Mouse (Mus musculus): ENCODE measurements around the gene Bcar3. TPM values are rescaled to one million over a fixed set of nuclear protein-coding genes. Genes with fewer than 3 reads are reported as not detected.

Bcar3 gene
- polyA plus RNA-seq, 1 experiment from 2014 or later = 14.0 TPM

DNA sequence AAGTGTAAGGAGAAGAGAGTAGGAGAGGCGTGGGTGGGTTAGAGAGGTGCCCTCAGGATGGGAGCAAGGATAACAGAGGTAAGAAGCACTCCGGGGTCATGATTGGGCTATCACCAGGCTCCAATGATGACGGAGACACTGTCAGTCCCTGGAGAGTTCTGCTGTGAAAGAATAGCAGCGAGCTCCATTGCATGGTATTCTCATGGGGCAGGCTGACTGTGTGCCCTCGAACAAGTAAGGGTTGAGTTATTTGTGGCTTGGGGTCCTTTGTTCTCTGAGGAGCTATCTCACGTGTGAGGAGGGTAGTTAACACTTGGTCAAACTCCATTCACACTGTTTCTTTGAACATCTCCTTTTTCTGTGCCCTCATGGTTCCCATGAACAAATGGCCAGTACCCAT is 113.8 kb downstream of the Bcar3 start:
- DNase-seq = no peak
- no peak overlapping the region for H3K4me2 ChIP-seq
- no peaks in the 10 kb centered on the region for H3K27me3 ChIP-seq (ENCODE audit: insufficient read depth, low read length)
- 82% methylated on average over 6 of the region's 6 CpGs for WGBS
- H3K27ac ChIP-seq (ENCODE audit: low read depth) = no peak overlapping the region
- H3K36me3 ChIP-seq (ENCODE audit: insufficient read depth) = no peaks in the 10 kb centered on the region
- no peak for ATAC-seq (ENCODE audit: insufficient read depth)
- no peak overlapping the region for H3K9ac ChIP-seq
- H3K4me1 ChIP-seq (ENCODE audit: insufficient read depth) = peaks cover 7% of the 10 kb centered on the region; the same call in 1 of the 2 replicates
- no peak overlapping the region for H3K4me3 ChIP-seq (ENCODE audit: low read depth, low read length)
- TF ChIP-seq CTCF (IDR thresholded peaks at IDR 0.05; ENCODE audit: low read depth) = no peak
- no peaks in the 10 kb centered on the region for H3K9me3 ChIP-seq (ENCODE audit: low read depth, low read length)

DNA sequence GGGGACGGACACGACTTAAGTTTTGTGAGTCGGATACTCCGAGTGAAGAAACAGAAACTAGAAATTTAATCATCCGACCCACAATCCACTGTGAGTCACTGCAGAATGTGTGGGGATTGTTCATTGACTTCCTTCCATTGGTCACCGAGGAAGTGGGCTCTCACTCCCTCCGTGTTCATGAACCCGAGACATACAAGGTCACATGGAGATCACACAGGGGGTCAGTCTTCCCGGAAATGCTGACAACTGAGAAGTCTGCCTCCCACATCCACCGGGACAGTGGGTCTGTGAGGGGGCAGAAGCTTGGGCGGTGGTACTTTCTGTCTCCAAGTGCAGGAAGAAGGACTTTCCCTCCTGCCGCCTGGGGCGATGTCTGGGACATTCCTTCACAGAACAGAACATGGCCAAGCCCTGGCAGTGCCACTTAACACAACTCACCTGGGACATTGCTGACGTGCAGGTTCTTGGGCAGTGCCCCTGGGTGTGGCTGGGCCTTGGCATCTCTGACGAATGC is 114.9 kb downstream of the Bcar3 start:
- 66% methylated on average over 15 of the region's 15 CpGs for WGBS
- H3K9me3 ChIP-seq (ENCODE audit: low read depth, low read length) = no peaks in the 10 kb centered on the region

DNA sequence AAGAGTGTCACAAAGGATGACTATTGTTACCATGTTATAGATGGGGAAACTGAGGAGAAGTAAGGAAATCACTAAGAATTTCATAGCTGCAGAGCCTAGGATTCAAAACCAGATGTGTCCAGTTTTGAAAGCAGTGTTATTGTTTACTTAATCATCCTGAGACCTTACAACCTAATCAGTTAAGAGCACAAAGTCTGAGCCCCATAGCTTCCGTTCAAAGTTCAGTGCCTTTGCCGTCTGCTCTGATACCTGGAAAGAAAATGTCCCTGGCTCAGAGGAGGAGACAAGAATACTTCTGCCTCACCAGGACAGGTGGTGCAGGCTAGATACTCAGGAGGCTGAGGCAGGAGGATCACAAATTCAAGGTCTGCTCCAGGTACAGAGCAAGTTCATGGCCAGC is 117.7 kb downstream of the Bcar3 start:
- Histone ChIP-seq H3K36me3 (ENCODE audit: insufficient read depth) (no peaks in the 10 kb centered on the region), H3K9ac (no peak overlapping the region), H3K27ac (ENCODE audit: low read depth) (no peak overlapping the region), H3K4me2 (no peak overlapping the region), H3K4me3 (ENCODE audit: low read depth, low read length) (no peak overlapping the region), H3K4me1 (ENCODE audit: insufficient read depth) (peaks cover 8% of the 10 kb centered on the region; the same call in 1 of the 2 replicates), H3K27me3 (ENCODE audit: insufficient read depth, low read length) (no peaks in the 10 kb centered on the region), H3K9me3 (ENCODE audit: low read depth, low read length) (no peaks in the 10 kb centered on the region)
- TF ChIP-seq CTCF (IDR thresholded peaks at IDR 0.05; ENCODE audit: low read depth) = no peak
- ATAC-seq (ENCODE audit: insufficient read depth) (no peak), DNase-seq (no peak)
- 67% methylated on average over 2 of the region's 2 CpGs for WGBS

More for the DNA sequence above, 114.9 kb downstream of the Bcar3 start:
- H3K9ac ChIP-seq = no peak overlapping the region
- no peak overlapping the region for H3K27ac ChIP-seq (ENCODE audit: low read depth)
- H3K4me1 ChIP-seq (ENCODE audit: insufficient read depth) = peaks cover 9% of the 10 kb centered on the region
- H3K4me2 ChIP-seq = no peak overlapping the region
- no peak overlapping the region for H3K4me3 ChIP-seq (ENCODE audit: low read depth, low read length)
- H3K27me3 ChIP-seq (ENCODE audit: insufficient read depth, low read length) = no peaks in the 10 kb centered on the region
- H3K36me3 ChIP-seq (ENCODE audit: insufficient read depth) = no peaks in the 10 kb centered on the region
- DNase-seq = no peak
- ATAC-seq (ENCODE audit: insufficient read depth) = no peak
- TF ChIP-seq CTCF (IDR thresholded peaks at IDR 0.05; ENCODE audit: low read depth) = no peak

DNA sequence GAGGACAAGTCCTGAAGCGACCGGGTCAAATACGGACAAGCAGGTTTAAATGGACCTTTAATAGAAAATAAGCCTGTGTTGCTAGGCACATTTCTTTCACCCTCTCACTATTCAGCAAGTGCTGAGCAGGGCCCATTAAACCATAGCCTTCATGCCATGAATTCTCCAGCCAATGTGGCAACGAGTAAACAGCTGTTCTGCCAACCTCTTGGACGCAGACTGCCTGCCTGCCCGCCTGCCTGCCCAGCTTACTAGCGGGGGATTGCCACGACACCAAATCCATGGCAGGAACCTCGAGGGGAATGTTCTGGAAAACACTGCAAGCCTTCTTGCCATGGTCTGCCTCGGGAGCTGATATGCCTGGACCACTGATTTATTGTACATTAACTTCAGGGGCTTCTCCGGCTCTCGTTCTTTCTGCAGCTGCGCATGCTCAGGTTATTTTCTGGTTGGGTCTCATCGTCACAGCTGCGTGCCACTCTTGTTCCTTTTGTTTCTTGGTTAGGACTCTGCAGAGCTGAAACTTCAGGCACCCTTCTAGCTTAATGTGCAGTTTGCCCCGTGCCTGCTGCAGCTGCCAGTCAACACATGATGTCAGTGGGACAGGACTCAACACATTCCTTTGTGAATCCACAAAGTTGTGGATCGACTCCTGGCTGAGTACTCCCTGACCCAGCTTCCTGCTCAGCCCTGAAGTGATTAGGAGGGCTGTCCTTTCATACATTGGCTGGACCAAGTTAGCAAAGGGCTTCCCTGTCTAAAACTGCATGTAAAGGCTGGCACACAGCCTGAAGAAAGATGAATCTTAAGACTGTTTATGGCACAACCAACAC is 120.0 kb downstream of the Bcar3 start:
- peak overlapping the region; percentile 48 for H3K4me2 ChIP-seq
- no peak for TF ChIP-seq CTCF (IDR thresholded peaks at IDR 0.05; ENCODE audit: low read depth)
- WGBS = 29% methylated on average over 17 of the region's 17 CpGs
- DNase-seq (peak; percentile 21), ATAC-seq (ENCODE audit: insufficient read depth) (peak; percentile 60; the same call in 1 of the 2 replicates)
- H3K27me3 ChIP-seq (ENCODE audit: insufficient read depth, low read length) = no peaks in the 10 kb centered on the region
- no peak overlapping the region for H3K27ac ChIP-seq (ENCODE audit: low read depth)
- no peaks in the 10 kb centered on the region for H3K9me3 ChIP-seq (ENCODE audit: low read depth, low read length)
- H3K36me3 ChIP-seq (ENCODE audit: insufficient read depth) = no peaks in the 10 kb centered on the region
- H3K9ac ChIP-seq = no peak overlapping the region
- H3K4me3 ChIP-seq (ENCODE audit: low read depth, low read length) = no peak overlapping the region
- peaks cover 8% of the 10 kb centered on the region; the same call in 1 of the 2 replicates for H3K4me1 ChIP-seq (ENCODE audit: insufficient read depth)

DNA sequence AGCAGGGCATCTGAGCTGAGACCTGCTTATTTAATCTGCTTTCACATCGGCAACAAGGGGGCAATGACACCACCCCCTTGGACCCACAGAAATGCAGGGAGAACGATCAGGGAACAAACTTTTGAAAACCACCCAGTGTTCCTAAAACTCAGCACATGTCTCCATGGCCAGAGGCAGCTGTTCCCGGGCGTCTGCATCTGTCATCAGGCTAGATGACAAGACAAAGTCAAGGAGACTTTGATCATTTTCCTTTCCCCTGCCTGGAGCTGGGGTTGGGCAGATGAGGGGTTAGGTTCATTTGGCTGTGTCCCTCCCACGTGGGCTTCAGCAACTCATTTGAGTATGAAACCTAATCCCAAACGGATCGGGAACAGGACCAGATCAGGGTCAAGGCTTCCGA is 120.9 kb downstream of the Bcar3 start:
- no peaks in the 10 kb centered on the region for H3K9me3 ChIP-seq (ENCODE audit: low read depth, low read length)
- DNase-seq = no peak
- H3K27me3 ChIP-seq (ENCODE audit: insufficient read depth, low read length) = 0 out of 2 replicates have a peak, but pooled peaks cover 4% of the 10 kb centered on the region
- TF ChIP-seq CTCF (IDR thresholded peaks at IDR 0.05; ENCODE audit: low read depth) = no peak
- ATAC-seq (ENCODE audit: insufficient read depth) = no peak
- 43% methylated on average over 8 of the region's 8 CpGs for WGBS
- peaks cover 12% of the 10 kb centered on the region; the same call in 1 of the 2 replicates for H3K4me1 ChIP-seq (ENCODE audit: insufficient read depth)
- H3K4me2 ChIP-seq = no peak overlapping the region
- no peak overlapping the region for H3K27ac ChIP-seq (ENCODE audit: low read depth)
- no peaks in the 10 kb centered on the region for H3K36me3 ChIP-seq (ENCODE audit: insufficient read depth)
- no peak overlapping the region for H3K9ac ChIP-seq
- H3K4me3 ChIP-seq (ENCODE audit: low read depth, low read length) = no peak overlapping the region

DNA sequence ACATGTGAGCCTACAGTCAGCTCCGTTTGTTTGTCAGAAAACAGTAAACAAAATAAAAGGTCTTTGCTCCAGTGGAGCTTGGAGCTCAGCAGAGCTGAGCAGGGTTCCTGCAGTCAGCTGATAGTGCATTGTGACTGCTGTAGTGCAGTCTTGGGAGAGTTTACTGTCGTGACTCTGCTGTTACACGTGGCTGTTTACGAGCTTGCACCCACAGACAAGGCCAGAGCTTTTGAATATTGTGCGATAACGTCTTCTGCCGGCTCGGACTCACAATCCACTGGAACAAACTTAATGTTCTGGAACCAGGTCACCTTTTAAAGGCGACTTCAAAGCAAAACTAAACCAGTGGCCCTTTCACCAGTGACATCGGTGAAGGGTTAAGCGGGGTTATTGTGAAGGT is 123.5 kb downstream of the Bcar3 start:
- 60% methylated on average over 11 of the region's 11 CpGs for WGBS
- H3K4me2 ChIP-seq = no peak overlapping the region
- TF ChIP-seq CTCF (IDR thresholded peaks at IDR 0.05; ENCODE audit: low read depth) = no peak
- H3K4me1 ChIP-seq (ENCODE audit: insufficient read depth) = peaks cover 16% of the 10 kb centered on the region; the same call in 1 of the 2 replicates
- H3K27me3 ChIP-seq (ENCODE audit: insufficient read depth, low read length) = 0 out of 2 replicates have a peak, but pooled peaks cover 4% of the 10 kb centered on the region
- no peaks in the 10 kb centered on the region for H3K9me3 ChIP-seq (ENCODE audit: low read depth, low read length)
- no peak overlapping the region for H3K4me3 ChIP-seq (ENCODE audit: low read depth, low read length)
- no peak overlapping the region for H3K27ac ChIP-seq (ENCODE audit: low read depth)
- H3K9ac ChIP-seq = no peak overlapping the region
- no peaks in the 10 kb centered on the region for H3K36me3 ChIP-seq (ENCODE audit: insufficient read depth)
- DNase-seq (no peak), ATAC-seq (ENCODE audit: insufficient read depth) (no peak)

DNA sequence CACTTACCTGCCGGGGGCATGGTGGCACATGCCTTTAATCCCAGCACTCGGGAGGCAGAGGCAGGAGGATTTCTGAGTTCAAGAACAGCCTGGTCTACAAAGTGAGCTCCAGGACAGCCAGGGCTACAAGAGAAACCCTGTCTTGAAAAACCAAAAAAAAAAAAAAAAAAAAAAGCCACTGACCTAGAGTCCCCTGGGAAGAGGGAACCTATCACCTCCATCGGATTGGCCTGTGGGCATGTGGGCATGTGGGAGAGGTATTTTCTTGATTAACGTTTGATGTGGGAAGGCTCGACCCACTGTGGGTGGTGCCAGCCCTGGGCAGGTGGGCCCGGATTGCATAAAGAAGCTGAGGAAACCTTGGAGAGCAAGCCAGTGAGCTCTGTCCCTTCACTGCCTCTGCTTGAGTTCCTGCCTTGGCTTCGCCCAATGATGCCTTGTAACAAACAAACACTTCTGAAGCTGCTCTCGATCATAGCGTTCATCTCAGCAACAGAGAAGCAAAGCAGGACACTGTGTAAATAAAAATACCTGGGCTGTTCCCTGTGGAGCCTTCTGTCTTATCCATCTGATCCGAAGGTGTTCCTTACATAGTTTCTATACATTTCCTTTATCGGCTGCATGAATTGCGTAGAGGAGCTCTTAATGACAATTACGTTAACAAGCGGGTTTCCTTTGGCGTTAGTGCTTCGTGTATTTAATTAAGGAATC is 124.8 kb downstream of the Bcar3 start:
- peak overlapping the region; percentile 93 for H3K4me2 ChIP-seq
- peaks cover 15% of the 10 kb centered on the region; the same call in 1 of the 2 replicates for H3K4me1 ChIP-seq (ENCODE audit: insufficient read depth)
- H3K9me3 ChIP-seq (ENCODE audit: low read depth, low read length) = no peaks in the 10 kb centered on the region
- no peak for TF ChIP-seq CTCF (IDR thresholded peaks at IDR 0.05; ENCODE audit: low read depth)
- H3K4me3 ChIP-seq (ENCODE audit: low read depth, low read length) = peak overlapping the region; percentile 65
- DNase-seq = no peak
- WGBS = 35% methylated on average over 16 of the region's 16 CpGs
- no peak overlapping the region for H3K27ac ChIP-seq (ENCODE audit: low read depth)
- H3K36me3 ChIP-seq (ENCODE audit: insufficient read depth) = no peaks in the 10 kb centered on the region
- 0 out of 2 replicates have a peak, but pooled peaks cover 4% of the 10 kb centered on the region for H3K27me3 ChIP-seq (ENCODE audit: insufficient read depth, low read length)
- no peak for ATAC-seq (ENCODE audit: insufficient read depth)
- H3K9ac ChIP-seq = no peak overlapping the region
